Mouse (Mus musculus): ENCODE data around the gene Mrps24. TPM values are rescaled to one million over a fixed set of nuclear protein-coding genes. Genes with fewer than 3 reads are reported as not detected.

Gene Mrps24
- total and polyA plus RNA-seq, 3 experiments: 73.8 to 107 (median 90.8) TPM

GRCm38 (mm10) chr11:5707530-5708353 is 7.7 kb downstream of the Mrps24 start:
- peaks cover 7% of the 10 kb centered on the region for H3K27me3 ChIP-seq (replicated peaks)
- peak; percentile 86 for DNase-seq (ENCODE audit: extremely low read depth)
- peak overlapping the region; percentile 85 to 100 (median 90) for H3K4me3 ChIP-seq (replicated peaks in 1 of 3; ENCODE audit: low read depth in 2 of 3, low read length in 2 of 3, poor library complexity in 1 of 3)
- peaks cover 5 to 30% of the 10 kb centered on the region in 2 experiments for H3K36me3 ChIP-seq (replicated peaks in 1 of 2; ENCODE audit: control insufficient read depth in 1 of 2, insufficient read depth in 1 of 2, low read length in 1 of 2)
- H3K9me3 ChIP-seq (replicated peaks; ENCODE audit: low read length): no peaks in the 10 kb centered on the region
- 0 out of 2 replicates have a peak overlapping the region, but pooled peaks have one; percentile 5 for H3K27ac ChIP-seq (ENCODE audit: insufficient read depth, low read depth)
- peak overlapping the region; percentile 54; the same call in 1 of the 2 replicates for H3K4me2 ChIP-seq (ENCODE audit: insufficient read depth, low read depth, poor library complexity, severe bottlenecking)
- no peaks in the 10 kb centered on the region for H3K79me2 ChIP-seq (replicated peaks; ENCODE audit: control insufficient read depth, extremely low read depth, insufficient read depth, poor library complexity, severe bottlenecking)
- peaks cover 8 to 20% of the 10 kb centered on the region in 2 experiments for H3K4me1 ChIP-seq (ENCODE audit: control insufficient read depth in 1 of 2, insufficient read depth in 2 of 2)
- TF ChIP-seq HCFC1 (IDR thresholded peaks at IDR 0.05; ENCODE audit: low read depth, low read length) (peak; percentile 61; the same call in 1 of the 2 replicates), POLR2A (IDR thresholded peaks at IDR 0.05; ENCODE audit: low read depth, low read length) (peak; percentile 93), NRF1 (IDR thresholded peaks at IDR 0.05; ENCODE audit: low read depth, low read length) (peak; percentile 92), TCF12 (IDR thresholded peaks at IDR 0.05; ENCODE audit: low read depth, low read length) (peak; percentile 82), ELF1 (IDR thresholded peaks at IDR 0.05; ENCODE audit: low read depth, low read length) (peak; percentile 65), SMC3 (IDR thresholded peaks at IDR 0.05; ENCODE audit: low read depth, low read length) (no peak; the same call in 1 of the 2 replicates), POLR2AphosphoS2 (IDR thresholded peaks at IDR 0.05; ENCODE audit: low read depth, low read length) (peak; percentile 73; the same call in 1 of the 2 replicates), IRF4 (IDR thresholded peaks at IDR 0.05; ENCODE audit: low read depth, low read length) (peak; percentile 16; the same call in 1 of the 2 replicates), ZMIZ1 (IDR thresholded peaks at IDR 0.05; ENCODE audit: low read depth, low read length) (peak; percentile 73), CTCF (conservative IDR thresholded peaks at IDR 0.05 in 1 of 2, IDR thresholded peaks at IDR 0.05 in 1 of 2; ENCODE audit: low read depth in 2 of 2, low read length in 2 of 2) (no peak), BHLHE40 (IDR thresholded peaks at IDR 0.05; ENCODE audit: low read depth, low read length) (no peak), NELFE (IDR thresholded peaks at IDR 0.05; ENCODE audit: low read depth, low read length) (peak; percentile 95)
- H3K9ac ChIP-seq (ENCODE audit: insufficient read depth, low read depth): peak overlapping the region; percentile 90
- in situ Hi-C loops (cut with MboI; ENCODE audit: low pct_ligation_motif_present, low pct_unique_long_range_greater_than_20kb, low sequenced_read_pairs) (no loop called here), dilution Hi-C loops (cut with MboI; ENCODE audit: extremely low pct_ligation_motif_present, extremely low pct_unique_long_range_greater_than_20kb, low sequenced_read_pairs) (no loop called here)

GRCm38 (mm10) chr11:5706874-5707529 is 8.5 kb downstream of the Mrps24 start:
- dilution Hi-C loops (cut with MboI; ENCODE audit: extremely low pct_ligation_motif_present, extremely low pct_unique_long_range_greater_than_20kb, low sequenced_read_pairs): no loop called here
- in situ Hi-C loops (cut with MboI; ENCODE audit: low pct_ligation_motif_present, low pct_unique_long_range_greater_than_20kb, low sequenced_read_pairs): no loop called here
- H3K27ac ChIP-seq (ENCODE audit: insufficient read depth, low read depth): 0 out of 2 replicates have a peak overlapping the region, but pooled peaks have one; percentile 5
- H3K4me1 ChIP-seq (ENCODE audit: control insufficient read depth in 1 of 2, insufficient read depth in 2 of 2): peaks cover 8 to 23% of the 10 kb centered on the region in 2 experiments
- H3K4me3 ChIP-seq (replicated peaks in 1 of 3; ENCODE audit: low read depth in 2 of 3, low read length in 2 of 3, poor library complexity in 1 of 3): peak overlapping the region; percentile 85 to 100 (median 90)
- peak overlapping the region; percentile 90 for H3K9ac ChIP-seq (ENCODE audit: insufficient read depth, low read depth)
- H3K27me3 ChIP-seq (replicated peaks): peaks cover 7% of the 10 kb centered on the region
- no peaks in the 10 kb centered on the region for H3K79me2 ChIP-seq (replicated peaks; ENCODE audit: control insufficient read depth, extremely low read depth, insufficient read depth, poor library complexity, severe bottlenecking)
- peak overlapping the region; percentile 45 for H3K4me2 ChIP-seq (ENCODE audit: insufficient read depth, low read depth, poor library complexity, severe bottlenecking)
- TF ChIP-seq SIN3A (IDR thresholded peaks at IDR 0.05; ENCODE audit: low read length): peak; percentile 38; the same call in 1 of the 2 replicates
- TF ChIP-seq ZKSCAN1 (IDR thresholded peaks at IDR 0.05; ENCODE audit: borderline replicate concordance, low read depth, low read length): no peak
- no peak for TF ChIP-seq MAX (IDR thresholded peaks at IDR 0.05; ENCODE audit: low read length)
- TF ChIP-seq USF2 (conservative IDR thresholded peaks at IDR 0.05; ENCODE audit: low read depth, low read length): no peak
- TF ChIP-seq ELF1 (IDR thresholded peaks at IDR 0.05; ENCODE audit: low read depth, low read length): no peak
- peak; percentile 66 for TF ChIP-seq UBTF (IDR thresholded peaks at IDR 0.05; ENCODE audit: low read depth, low read length)
- TF ChIP-seq POLR2A (IDR thresholded peaks at IDR 0.05; ENCODE audit: low read depth, low read length): no peak
- TF ChIP-seq BHLHE40 (IDR thresholded peaks at IDR 0.05; ENCODE audit: low read depth, low read length): no peak; the same call in 1 of the 2 replicates
- TF ChIP-seq RAD21 (IDR thresholded peaks at IDR 0.05; ENCODE audit: low read depth, low read length): no peak
- TF ChIP-seq GABPA (IDR thresholded peaks at IDR 0.05; ENCODE audit: insufficient replicate concordance, low read depth, low read length): no peak
- no peak for TF ChIP-seq PAX5 (IDR thresholded peaks at IDR 0.05; ENCODE audit: low read length)
- TF ChIP-seq NRF1 (IDR thresholded peaks at IDR 0.05; ENCODE audit: low read depth, low read length): no peak
- TF ChIP-seq POLR2AphosphoS2 (IDR thresholded peaks at IDR 0.05; ENCODE audit: low read depth, low read length): no peak
- no peak for TF ChIP-seq RCOR1 (conservative IDR thresholded peaks at IDR 0.05; ENCODE audit: low read depth, low read length)
- no peak for TF ChIP-seq MYC (IDR thresholded peaks at IDR 0.05; ENCODE audit: low read depth, low read length)
- DNase-seq (ENCODE audit: extremely low read depth): no peak
- peaks cover 5 to 28% of the 10 kb centered on the region in 2 experiments for H3K36me3 ChIP-seq (replicated peaks in 1 of 2; ENCODE audit: control insufficient read depth in 1 of 2, insufficient read depth in 1 of 2, low read length in 1 of 2)
- H3K9me3 ChIP-seq (replicated peaks; ENCODE audit: low read length): no peaks in the 10 kb centered on the region

Measured in CH12.LX (cell line).